Mouse (Mus musculus) midbrain, embryonic 15.5 days (tissue): ENCODE data around the gene Ttc28. TPM values are rescaled to one million over a fixed set of nuclear protein-coding genes. Genes with fewer than 3 reads are reported as not detected.

Experiments
- ATAC-seq: fragments of 200-750 bp; cut with Nextera tagmentation; replicated peaks from 2 replicates; pipeline ENCODE4 v1.8.0; 2017; ENCODE audit warnings: moderate TSS enrichment
- H3K27ac ChIP-seq: fragments of 300-500 bp; sonication (generic); 2 replicates; pipeline ENCODE4 v1.5.1; 2015; ENCODE audit warnings: mild to moderate bottlenecking, inconsistent platforms
- H3K27me3 ChIP-seq: fragments of 300-500 bp; sonication (generic); replicated peaks from 2 replicates; pipeline ENCODE4 v1.6.1; 2015; ENCODE audit warnings: inconsistent platforms
- H3K36me3 ChIP-seq: fragments of 300-500 bp; sonication (generic); replicated peaks from 2 replicates; pipeline ENCODE4 v1.6.1; 2015; ENCODE audit warnings: inconsistent platforms
- H3K4me1 ChIP-seq: fragments of 300-500 bp; sonication (generic); 2 replicates; pipeline ENCODE4 v1.6.1; 2015; ENCODE audit warnings: inconsistent platforms
- H3K4me2 ChIP-seq: fragments of 300-500 bp; sonication (generic); 2 replicates; pipeline ENCODE4 v1.6.1; 2015; ENCODE audit warnings: inconsistent platforms, mild to moderate bottlenecking, moderate library complexity
- H3K4me3 ChIP-seq: fragments of 300-500 bp; sonication (generic); 2 replicates; pipeline ENCODE4 v1.5.1; 2015; ENCODE audit warnings: mild to moderate bottlenecking, inconsistent platforms
- H3K9ac ChIP-seq: fragments of 300-500 bp; sonication (generic); 2 replicates; pipeline ENCODE4 v1.6.1; 2015; ENCODE audit warnings: mild to moderate bottlenecking, inconsistent platforms
- H3K9me3 ChIP-seq: fragments of 300-500 bp; sonication (generic); 2 replicates; pipeline ENCODE4 v1.6.1; 2016; ENCODE audit warnings: inconsistent platforms
- WGBS: fragments of 180-500 bp; shearing (Covaris S2); methylation state at CpG from one replicate; pipeline ENCODE4 v1.1.7; 2015; ENCODE audit warnings: mixed read lengths; 5-methylcytosine and 5-hydroxymethylcytosine counted together
- polyA plus RNA-seq: library from polyadenylated mRNA; unstranded; fragments of >200 nt; fragmentation: Nextera tagmentation; extraction: Ambion mirVana; gene quantifications from 2 replicates; pipeline ENCODE4 v1.2.1, GENCODE M21; 2015

Gene Ttc28
- polyA plus RNA-seq, 1 experiment from 2014 or later: 23.8 TPM

GRCm38 (mm10) chr5:111120298-111120697 is 240.7 kb downstream of the Ttc28 start:
- Histone ChIP-seq H3K36me3 (no peaks in the 10 kb centered on the region), H3K27ac (peak overlapping the region; percentile 10; the same call in 1 of the 2 replicates), H3K4me3 (no peak overlapping the region), H3K9ac (no peak overlapping the region), H3K9me3 (no peaks in the 10 kb centered on the region), H3K27me3 (no peaks in the 10 kb centered on the region), H3K4me1 (peaks cover 46% of the 10 kb centered on the region), H3K4me2 (no peak overlapping the region)
- ATAC-seq: no peak
- 75% methylated on average over 7 of the region's 7 CpGs for WGBS

- no peaks in the 10 kb centered on the region for H3K36me3 ChIP-seq
- H3K9ac ChIP-seq: no peak overlapping the region
- WGBS: 31% methylated on average over 10 of the region's 10 CpGs
- H3K9me3 ChIP-seq: no peaks in the 10 kb centered on the region
- H3K4me1 ChIP-seq: peaks cover 46% of the 10 kb centered on the region
- H3K4me2 ChIP-seq: no peak overlapping the region
- H3K27ac ChIP-seq: peak overlapping the region; percentile 58; the same call in 1 of the 2 replicates
- H3K4me3 ChIP-seq: no peak overlapping the region
- no peaks in the 10 kb centered on the region for H3K27me3 ChIP-seq
- ATAC-seq: no peak
Measured at GRCm38 (mm10) chr5:111120705-111121420, 241.3 kb downstream of the Ttc28 start.

GRCm38 (mm10) chr5:111122332-111123049 is 242.9 kb downstream of the Ttc28 start:
- Histone ChIP-seq H3K9me3 (no peaks in the 10 kb centered on the region), H3K4me2 (no peak overlapping the region), H3K9ac (no peak overlapping the region), H3K4me1 (peaks cover 46% of the 10 kb centered on the region), H3K27me3 (no peaks in the 10 kb centered on the region), H3K4me3 (no peak overlapping the region), H3K27ac (peak overlapping the region; percentile 42; the same call in 1 of the 2 replicates), H3K36me3 (no peaks in the 10 kb centered on the region)
- WGBS: 35% methylated on average over 9 of the region's 9 CpGs
- ATAC-seq: no peak

GRCm38 (mm10) chr5:111123050-111123746 is 243.6 kb downstream of the Ttc28 start:
- 37% methylated on average over 12 of the region's 12 CpGs for WGBS
- ATAC-seq: peak; percentile 57
- H3K4me2 ChIP-seq: no peak overlapping the region

GRCm38 (mm10) chr5:111124620-111125200 is 245.1 kb downstream of the Ttc28 start:
- Histone ChIP-seq H3K9me3 (no peaks in the 10 kb centered on the region), H3K27ac (no peak overlapping the region), H3K4me2 (no peak overlapping the region), H3K4me1 (peaks cover 49% of the 10 kb centered on the region), H3K27me3 (no peaks in the 10 kb centered on the region), H3K9ac (no peak overlapping the region), H3K36me3 (no peaks in the 10 kb centered on the region), H3K4me3 (no peak overlapping the region)
- WGBS: 95% methylated on average over 7 of the region's 7 CpGs
- ATAC-seq: no peak

More at GRCm38 (mm10) chr5:111123050-111123746, 243.6 kb downstream of the Ttc28 start:
- Histone ChIP-seq H3K4me1 (peaks cover 50% of the 10 kb centered on the region), H3K27ac (peak overlapping the region; percentile 61), H3K9me3 (no peaks in the 10 kb centered on the region), H3K36me3 (no peaks in the 10 kb centered on the region), H3K4me3 (no peak overlapping the region), H3K27me3 (no peaks in the 10 kb centered on the region), H3K9ac (no peak overlapping the region)

- Histone ChIP-seq H3K4me1 (peaks cover 39% of the 10 kb centered on the region), H3K4me3 (no peak overlapping the region), H3K27me3 (no peaks in the 10 kb centered on the region), H3K27ac (no peak overlapping the region), H3K9ac (no peak overlapping the region), H3K4me2 (no peak overlapping the region), H3K36me3 (no peaks in the 10 kb centered on the region), H3K9me3 (no peaks in the 10 kb centered on the region)
- ATAC-seq: no peak
- WGBS: 76% methylated on average over 12 of the region's 12 CpGs
Measured at GRCm38 (mm10) chr5:111125746-111126145, 246.1 kb downstream of the Ttc28 start.

GRCm38 (mm10) chr5:111127786-111128185 is 248.2 kb downstream of the Ttc28 start:
- Histone ChIP-seq H3K9ac (no peak overlapping the region), H3K36me3 (no peaks in the 10 kb centered on the region), H3K9me3 (no peaks in the 10 kb centered on the region), H3K4me2 (no peak overlapping the region), H3K4me3 (no peak overlapping the region), H3K27ac (no peak overlapping the region), H3K27me3 (no peaks in the 10 kb centered on the region), H3K4me1 (peaks cover 21% of the 10 kb centered on the region)
- no peak for ATAC-seq
- WGBS: 81% methylated on average over 5 of the region's 5 CpGs

- no peak overlapping the region for H3K4me3 ChIP-seq
- H3K36me3 ChIP-seq: no peaks in the 10 kb centered on the region
- no peaks in the 10 kb centered on the region for H3K27me3 ChIP-seq
- H3K4me2 ChIP-seq: no peak overlapping the region
- peaks cover 7% of the 10 kb centered on the region; the same call in 1 of the 2 replicates for H3K4me1 ChIP-seq
- no peak overlapping the region for H3K9ac ChIP-seq
- no peak overlapping the region for H3K27ac ChIP-seq
- 91% methylated on average over 8 of the region's 8 CpGs for WGBS
- no peak for ATAC-seq
- no peaks in the 10 kb centered on the region for H3K9me3 ChIP-seq
Measured at GRCm38 (mm10) chr5:111130121-111130520, 250.5 kb downstream of the Ttc28 start.

- peaks cover 11% of the 10 kb centered on the region for H3K4me1 ChIP-seq
- no peak overlapping the region for H3K4me3 ChIP-seq
- whole genome bisulfite sequencing: 92% methylated on average over 18 of the region's 18 CpGs
- no peaks in the 10 kb centered on the region for H3K27me3 ChIP-seq
- no peak for ATAC-seq
- H3K27ac ChIP-seq: no peak overlapping the region
- no peaks in the 10 kb centered on the region for H3K9me3 ChIP-seq
- no peak overlapping the region for H3K9ac ChIP-seq
- no peaks in the 10 kb centered on the region for H3K36me3 ChIP-seq
- H3K4me2 ChIP-seq: no peak overlapping the region
Measured at GRCm38 (mm10) chr5:111131561-111131960, 252.0 kb downstream of the Ttc28 start.

- H3K4me1 ChIP-seq: peaks cover 24% of the 10 kb centered on the region
- no peak overlapping the region for H3K27ac ChIP-seq
- 86% methylated on average over 5 of the region's 5 CpGs for WGBS
- H3K36me3 ChIP-seq: no peaks in the 10 kb centered on the region
- no peak overlapping the region for H3K4me2 ChIP-seq
- ATAC-seq: no peak
- H3K4me3 ChIP-seq: no peak overlapping the region
- H3K27me3 ChIP-seq: no peaks in the 10 kb centered on the region
- H3K9me3 ChIP-seq: no peaks in the 10 kb centered on the region
- no peak overlapping the region for H3K9ac ChIP-seq
Measured at GRCm38 (mm10) chr5:111133150-111133549, 253.5 kb downstream of the Ttc28 start.

- H3K4me2 ChIP-seq: no peak overlapping the region
- H3K27ac ChIP-seq: no peak overlapping the region
- no peaks in the 10 kb centered on the region for H3K9me3 ChIP-seq
- ATAC-seq: no peak
- no peaks in the 10 kb centered on the region for H3K27me3 ChIP-seq
- H3K4me1 ChIP-seq: peaks cover 28% of the 10 kb centered on the region
- whole genome bisulfite sequencing: 84% methylated on average over 7 of the region's 7 CpGs
- no peak overlapping the region for H3K9ac ChIP-seq
- H3K4me3 ChIP-seq: no peak overlapping the region
- H3K36me3 ChIP-seq: no peaks in the 10 kb centered on the region
Measured at GRCm38 (mm10) chr5:111133754-111134153, 254.2 kb downstream of the Ttc28 start.

GRCm38 (mm10) chr5:111137283-111137682 is 257.7 kb downstream of the Ttc28 start:
- H3K27ac ChIP-seq: no peak overlapping the region
- peaks cover 46% of the 10 kb centered on the region for H3K4me1 ChIP-seq
- no peak for ATAC-seq

More at GRCm38 (mm10) chr5:111137283-111137682, 257.7 kb downstream of the Ttc28 start:
- Histone ChIP-seq H3K4me3 (no peak overlapping the region), H3K9me3 (no peaks in the 10 kb centered on the region), H3K4me2 (no peak overlapping the region), H3K9ac (no peak overlapping the region), H3K36me3 (no peaks in the 10 kb centered on the region), H3K27me3 (no peaks in the 10 kb centered on the region)
- whole genome bisulfite sequencing: 22% methylated on average over 6 of the region's 6 CpGs
